Mouse (Mus musculus): ENCODE data around the gene Prpsap1.
"Not testable (repeated sequence)": the region's sequence is repeated elsewhere in the genome, so short reads cannot be mapped to it uniquely, and the experiment has no call there.

Prpsap1 gene

DNA sequence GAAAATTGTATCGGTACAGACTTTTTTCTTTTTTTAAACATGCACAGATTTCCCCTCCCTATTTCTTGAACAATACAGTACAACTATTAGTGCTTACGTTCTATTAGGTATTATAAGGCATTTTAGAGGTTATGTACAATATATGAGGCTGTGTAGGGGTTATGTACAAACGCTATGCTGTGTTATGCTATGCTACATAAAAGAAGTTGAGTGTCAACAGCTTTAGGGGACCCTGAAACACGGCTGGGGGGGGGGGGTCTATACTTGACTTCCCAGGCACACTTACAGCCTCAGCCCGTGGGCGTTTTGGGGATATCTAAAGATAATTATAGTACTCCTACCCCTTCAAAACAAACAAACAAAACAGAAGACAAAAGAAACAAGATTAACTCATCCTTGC is 61.9 kb downstream of the Prpsap1 start:
- intact Hi-C loops (cut with DNase I), result no loop called here

DNA sequence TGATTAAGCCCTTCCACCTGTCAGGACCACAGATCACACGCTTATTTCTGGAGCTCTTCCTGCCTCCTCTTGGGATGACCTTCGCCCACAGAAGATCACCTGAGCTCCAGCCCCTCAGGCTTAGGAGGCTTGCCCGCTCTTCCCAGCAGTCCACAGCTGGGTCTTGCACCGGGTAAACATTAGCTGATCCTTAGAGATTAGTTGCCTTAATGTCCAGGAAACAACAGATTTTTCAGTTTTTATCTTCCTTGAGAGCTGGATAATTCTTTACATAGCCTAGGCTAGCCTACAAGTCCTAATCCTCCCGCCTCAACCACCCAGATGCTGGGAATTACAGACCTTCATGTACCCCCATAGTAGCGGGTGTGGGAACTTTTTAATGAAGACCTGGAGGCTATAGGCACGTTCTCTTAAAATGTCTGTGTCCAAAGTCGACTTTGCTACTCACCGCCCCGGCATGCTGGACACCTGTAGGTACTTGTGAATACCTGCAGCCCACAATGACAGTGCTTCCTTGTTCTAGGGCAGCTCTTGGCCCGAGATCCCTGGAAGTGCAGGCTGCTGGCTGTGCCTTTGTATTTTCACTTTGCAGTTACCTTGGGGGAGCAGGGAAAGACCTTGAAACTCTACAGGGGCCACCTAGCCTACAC is 62.4 kb downstream of the Prpsap1 start:
- intact Hi-C loops (cut with DNase I), result no loop called here

DNA sequence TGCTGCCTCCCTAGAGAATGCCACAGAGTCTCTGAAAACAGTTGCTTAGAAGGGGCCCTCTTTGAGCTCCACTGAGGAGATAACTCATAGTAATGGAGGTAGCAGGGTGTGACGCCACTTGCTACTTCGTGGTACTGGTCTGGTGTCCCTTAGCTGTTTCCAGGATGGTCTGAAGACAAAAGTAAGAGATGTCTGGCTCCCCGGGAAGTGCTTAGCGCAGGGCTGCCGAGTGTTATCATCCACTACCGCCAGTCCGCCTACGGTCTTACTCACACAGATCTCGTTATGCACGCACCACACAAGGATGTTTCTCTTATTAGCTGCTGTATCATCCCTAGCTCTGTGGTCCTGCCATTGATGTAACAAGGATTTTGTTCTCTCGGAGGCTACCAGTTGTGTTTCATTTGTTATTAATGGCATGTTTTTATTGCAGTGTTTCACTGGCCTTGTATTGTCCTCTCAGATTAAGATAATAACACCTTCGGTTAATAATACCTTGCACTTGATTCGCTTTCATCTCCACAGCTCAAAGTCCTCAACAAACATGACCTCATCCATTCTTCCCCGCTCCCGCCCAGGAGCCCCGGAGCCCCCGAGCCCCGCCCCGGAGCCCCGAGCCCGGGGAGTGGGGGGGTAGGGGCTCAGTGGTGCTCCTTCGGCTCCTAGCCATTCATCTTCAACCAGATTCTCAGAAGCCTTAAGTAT is 63.1 kb downstream of the Prpsap1 start:
- intact Hi-C loops (cut with DNase I), result no loop called here

DNA sequence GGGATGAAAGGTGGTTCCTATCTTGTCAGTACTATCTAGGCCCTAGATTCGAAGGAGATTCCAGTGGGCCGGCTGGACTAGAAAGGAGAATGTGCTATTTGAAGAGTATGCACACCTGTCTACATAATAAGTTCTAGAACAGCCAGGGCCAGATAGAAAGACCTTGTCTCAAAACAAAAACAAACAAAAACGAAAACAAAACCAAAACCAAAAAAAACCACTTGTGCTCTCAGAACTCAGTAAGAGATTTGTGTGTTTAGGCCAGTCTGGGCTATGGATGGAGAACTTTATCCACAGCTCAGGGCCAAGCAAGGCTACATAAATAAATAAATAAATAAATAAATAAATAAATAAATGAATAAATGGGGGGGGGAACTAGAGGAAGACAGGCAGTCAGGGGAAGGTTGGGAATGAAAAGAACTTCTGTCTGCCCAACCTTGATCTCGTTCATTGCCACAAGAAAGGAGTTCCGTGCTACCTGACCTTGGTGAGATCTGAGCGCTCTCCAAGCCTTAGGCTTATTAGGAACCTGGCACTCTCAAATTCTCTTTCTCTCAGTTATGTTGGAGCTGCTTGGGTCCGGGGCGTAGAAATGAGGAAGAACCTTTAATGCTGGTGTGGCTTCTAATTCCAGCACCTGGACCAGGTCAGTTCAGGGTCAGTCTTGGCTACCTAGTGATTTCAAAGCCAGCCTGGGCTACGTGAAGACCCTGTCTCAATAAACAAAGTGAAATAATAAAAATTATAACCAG is 64.0 kb downstream of the Prpsap1 start:
- intact Hi-C loops (cut with DNase I), result no loop called here

DNA sequence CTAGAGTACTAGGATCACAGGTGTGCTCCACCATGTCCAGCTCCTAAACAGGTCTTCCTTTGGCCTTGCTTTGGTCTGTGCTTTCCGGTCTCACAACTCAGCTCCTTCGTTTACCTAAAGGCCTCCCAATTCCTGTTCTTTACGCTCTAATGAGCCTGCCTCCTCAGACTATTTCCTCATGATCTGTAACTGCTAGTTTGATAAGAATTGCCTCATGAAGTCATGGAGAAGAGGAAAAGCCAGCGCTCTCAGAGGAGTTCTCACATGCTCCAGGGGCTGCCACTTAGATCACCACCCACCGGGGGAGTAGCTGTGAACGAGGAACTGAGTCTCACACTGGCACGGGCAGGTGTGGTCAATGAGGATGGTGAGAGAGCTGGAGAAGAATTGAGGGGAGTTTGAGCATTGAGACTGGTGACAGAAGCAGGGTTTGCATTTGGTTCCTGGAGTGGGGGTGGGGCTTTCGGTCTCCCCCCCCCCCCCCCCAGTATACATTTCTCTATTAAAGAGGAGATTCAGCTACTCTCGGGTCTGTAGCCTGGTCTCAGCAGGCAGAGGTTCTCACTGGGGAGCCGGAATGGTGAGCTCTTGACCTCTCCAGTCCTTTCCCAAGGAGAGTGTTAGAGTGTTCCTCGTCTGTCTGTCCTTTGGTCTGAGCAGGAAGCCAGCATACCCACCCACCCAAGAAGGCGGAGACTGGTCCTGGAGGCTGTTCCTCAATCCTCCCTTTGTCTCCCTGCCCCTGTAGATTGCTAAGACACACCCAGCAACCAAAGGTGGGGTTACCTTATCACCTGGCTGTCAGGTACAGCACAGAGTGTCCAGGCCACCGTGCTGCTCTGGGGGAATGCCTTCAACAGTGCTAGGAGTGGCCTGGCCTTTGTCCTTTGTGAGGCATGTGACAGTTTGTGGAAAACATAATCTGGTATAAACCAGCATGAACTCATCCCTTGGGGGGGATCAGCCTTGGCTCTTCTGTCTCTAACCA is 64.8 kb downstream of the Prpsap1 start:
- intact Hi-C loops (cut with DNase I), result no loop called here

DNA sequence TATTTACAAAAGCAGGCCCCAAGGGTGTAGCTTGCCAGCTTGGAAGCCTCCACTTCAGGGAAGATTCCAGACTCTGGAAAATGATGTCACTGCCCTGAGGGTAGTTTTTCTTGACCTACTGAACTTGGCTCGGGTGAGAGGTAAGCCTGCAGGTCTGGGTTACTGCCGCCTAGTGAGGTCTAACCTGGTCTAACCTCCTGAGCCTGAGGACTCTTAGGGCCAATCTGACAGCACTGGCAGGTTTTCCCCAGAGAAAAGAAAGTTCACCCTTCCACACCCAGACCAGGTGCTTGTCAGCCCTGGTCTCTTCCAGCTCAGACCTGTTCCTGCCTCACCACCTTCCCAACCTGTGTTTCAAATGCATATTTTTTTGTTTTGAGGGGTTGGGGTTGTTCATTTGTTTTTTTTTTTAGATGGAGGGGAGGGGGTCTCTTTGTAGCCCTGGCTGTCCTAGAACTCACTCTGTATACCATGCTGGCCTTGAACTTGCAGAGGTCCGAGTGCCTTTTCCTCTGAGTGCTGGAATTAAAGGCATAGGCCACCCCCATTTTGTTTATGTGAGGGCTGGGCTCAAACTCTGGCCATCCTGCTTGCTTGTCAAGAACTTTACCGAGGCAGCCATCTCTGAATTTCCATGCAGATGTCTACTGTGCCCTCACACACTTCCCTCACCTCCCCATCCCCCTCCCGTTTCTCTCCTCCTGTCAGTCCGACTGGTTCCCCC is 67.0 kb downstream of the Prpsap1 start:
- intact Hi-C loops (cut with DNase I), result no loop called here

DNA sequence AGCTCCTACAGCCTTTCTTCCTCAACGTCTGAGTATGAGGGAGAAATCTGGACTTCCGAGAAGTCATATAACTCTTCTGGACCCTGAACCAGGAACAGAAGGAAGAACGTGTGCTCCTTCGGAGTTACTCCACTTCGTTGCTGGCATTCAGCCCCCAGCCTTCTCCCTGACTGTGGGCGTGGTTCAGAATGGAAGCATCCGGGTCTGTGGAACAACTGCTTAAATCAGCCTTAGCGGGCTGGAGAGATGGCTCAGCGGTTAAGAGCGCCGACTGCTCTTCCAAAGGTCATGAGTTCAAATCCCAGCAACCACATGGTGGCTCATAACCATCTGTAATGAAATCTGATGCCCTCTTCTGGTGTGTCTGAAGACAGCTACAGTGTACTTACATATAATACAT is 67.7 kb downstream of the Prpsap1 start:
- intact Hi-C loops (cut with DNase I), result not testable (repeated sequence)

DNA sequence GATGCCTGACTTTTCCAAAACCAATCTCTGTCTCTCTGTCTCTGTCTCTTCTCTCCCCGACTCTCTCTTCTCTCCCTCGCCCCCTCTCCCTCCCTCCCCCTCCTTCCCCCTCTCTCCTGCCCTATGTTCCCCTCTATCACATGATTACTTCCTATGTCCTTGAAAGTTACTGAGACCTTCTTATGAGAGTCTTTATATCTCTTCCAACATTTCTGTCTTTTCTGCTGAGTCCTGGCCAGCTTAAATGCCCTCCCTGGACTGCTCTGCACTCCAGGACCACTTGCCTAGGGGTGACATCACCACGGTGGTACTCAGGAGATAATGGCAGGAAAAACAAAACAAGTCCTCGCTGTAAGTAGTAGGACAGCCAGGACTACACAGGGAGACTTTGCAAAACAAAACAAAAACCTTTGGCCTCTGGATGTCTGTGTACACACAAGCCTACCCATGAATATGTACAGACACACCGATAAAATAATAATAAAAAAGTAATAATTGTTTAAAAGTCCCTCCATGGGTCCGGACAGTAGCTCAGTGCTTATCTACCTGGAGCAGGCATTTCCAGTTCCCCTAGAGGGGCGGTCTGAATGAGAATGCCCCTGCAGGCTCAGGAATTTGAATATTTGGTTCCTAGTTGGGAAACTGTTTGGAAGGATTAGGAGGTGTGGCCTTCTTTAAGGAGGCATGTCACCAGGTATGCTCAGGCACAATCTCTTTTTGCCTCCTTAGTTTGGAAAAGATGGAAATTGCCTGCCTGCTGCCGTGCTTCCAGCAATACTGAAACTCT is 69.2 kb downstream of the Prpsap1 start:
- intact Hi-C loops (cut with DNase I), result no loop called here

DNA sequence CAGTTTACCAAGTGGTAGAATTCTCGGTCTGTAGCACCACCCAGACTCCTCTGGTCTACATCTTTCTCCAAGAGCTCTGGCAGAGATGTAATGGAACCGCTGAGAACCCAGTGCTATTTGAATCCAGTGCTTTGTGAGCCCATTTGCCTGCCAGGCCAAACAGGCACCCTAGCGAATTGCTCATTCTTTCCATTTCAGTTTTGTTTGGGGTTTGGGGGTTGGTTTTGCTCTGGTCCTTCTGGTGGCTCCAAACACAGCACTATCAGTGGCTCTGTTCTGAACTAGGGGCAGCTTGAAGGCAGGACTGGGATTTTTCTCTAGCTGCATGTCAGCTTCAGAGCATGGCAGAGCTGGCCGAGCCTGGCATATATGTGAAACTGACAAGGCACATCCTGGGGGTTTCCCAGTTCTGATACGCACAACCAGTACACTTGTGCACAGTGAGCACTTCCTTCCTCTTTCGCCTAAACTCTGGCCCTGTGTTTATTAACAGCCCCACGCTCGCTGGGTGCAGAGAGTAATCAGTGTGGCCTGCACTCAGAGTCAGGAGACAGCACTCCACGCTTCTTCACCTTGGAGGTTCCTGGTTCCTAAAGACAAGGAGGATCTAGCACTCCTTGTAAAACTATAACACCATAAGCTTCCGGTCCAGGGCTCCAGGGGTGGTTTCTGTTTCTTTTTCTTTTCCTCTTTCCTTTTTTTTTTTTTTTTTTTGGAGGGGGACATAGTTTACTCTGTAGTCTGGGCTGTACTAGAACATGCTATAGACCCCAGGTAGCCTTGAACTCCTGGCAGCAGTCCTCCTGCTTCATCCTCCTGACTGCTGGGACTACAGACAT is 70.0 kb downstream of the Prpsap1 start:
- intact Hi-C loops (cut with DNase I), result no loop called here

DNA sequence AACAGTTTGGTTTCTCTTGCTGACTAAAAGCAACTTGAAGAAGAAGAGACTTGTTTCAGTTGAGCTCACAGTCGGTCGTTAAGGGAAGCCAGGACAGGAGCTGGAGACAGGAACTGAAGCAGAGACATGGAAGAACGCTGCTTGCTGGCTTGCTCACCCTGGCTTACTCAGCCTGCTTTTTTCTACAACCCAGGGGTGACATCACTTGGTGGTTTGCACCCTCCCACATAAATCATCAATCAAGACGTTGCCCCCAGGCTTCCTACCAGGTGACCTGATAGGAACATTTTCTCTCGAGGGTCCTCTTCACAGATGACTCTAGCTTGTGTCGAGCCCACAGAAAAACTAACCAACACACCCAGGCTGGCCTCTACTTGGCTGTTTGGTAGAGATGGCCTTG is 70.8 kb downstream of the Prpsap1 start:
- intact Hi-C loops (cut with DNase I), result no loop called here

DNA sequence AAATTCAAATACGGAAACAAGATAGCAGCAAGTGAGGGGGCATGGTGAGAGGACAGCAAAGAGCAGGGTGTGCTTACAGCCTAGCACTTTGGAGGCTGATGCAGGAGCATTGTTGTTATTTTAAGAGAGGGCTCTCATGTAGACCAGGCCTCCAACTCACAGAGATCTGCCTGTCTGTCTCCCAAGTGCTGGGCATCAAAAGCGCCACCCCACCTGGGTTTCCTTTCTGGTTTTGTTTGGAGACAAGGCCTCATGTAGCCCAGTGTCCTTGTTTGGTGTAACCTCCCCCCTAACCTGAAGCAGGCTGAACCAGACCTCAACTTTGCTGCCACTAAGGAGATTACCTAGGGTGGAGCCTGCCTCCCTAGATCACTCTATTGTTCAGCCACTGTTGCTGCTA is 71.4 kb downstream of the Prpsap1 start:
- intact Hi-C loops (cut with DNase I), result no loop called here

DNA sequence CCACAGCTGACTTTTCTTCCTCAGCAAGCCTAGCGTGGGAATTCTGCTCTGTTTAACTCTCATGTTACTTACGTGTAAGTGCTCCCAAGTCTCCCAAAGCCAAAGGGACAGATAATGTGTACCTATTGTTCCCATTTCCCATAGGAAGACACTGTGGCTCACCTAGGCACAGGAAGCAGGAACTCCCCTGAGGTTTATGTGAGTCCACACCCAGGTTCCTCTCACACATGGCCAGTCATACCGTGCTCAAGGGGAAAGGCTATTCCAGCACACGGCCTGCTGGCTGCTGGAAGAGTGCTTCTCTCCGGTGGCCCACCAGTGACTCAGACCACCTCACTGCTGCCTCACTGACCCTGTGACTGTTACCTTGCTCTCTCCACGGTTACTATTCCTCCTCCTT is 72.9 kb downstream of the Prpsap1 start:
- intact Hi-C loops (cut with DNase I), result no loop called here
